Mouse (Mus musculus) stomach, embryonic 16.5 days (tissue): ENCODE results near the gene Stac. TPM values are rescaled to one million over a fixed set of nuclear protein-coding genes. Genes with fewer than 3 reads are reported as not detected.
A peak's percentile ranks its signal among the peaks of the same experiment; 100 is the strongest.

Source experiments
- ATAC-seq: fragments of 200-750 bp; cut with Nextera tagmentation; 2 replicates; pipeline ENCODE4 v1.8.0; 2017; ENCODE audit warnings: moderate number of reproducible peaks, moderate TSS enrichment; ENCODE audit not compliant: insufficient read depth, low FRiP score
- H3K27ac ChIP-seq: fragments of 300-500 bp; sonication (generic); 2 replicates; pipeline ENCODE4 v1.5.1; 2014; ENCODE audit warnings: low read length
- H3K27me3 ChIP-seq: fragments of 300-500 bp; sonication (generic); 2 replicates; pipeline ENCODE4 v1.6.1; 2014; ENCODE audit warnings: low read length, control low read depth, mixed read lengths; ENCODE audit not compliant: control insufficient read depth, insufficient read depth
- H3K36me3 ChIP-seq: fragments of 300-500 bp; sonication (generic); 2 replicates; pipeline ENCODE4 v1.6.1; 2014; ENCODE audit warnings: low read length; ENCODE audit not compliant: control insufficient read depth, insufficient read depth
- H3K4me1 ChIP-seq: fragments of 300-500 bp; sonication (generic); 2 replicates; pipeline ENCODE4 v1.6.1; 2014; ENCODE audit warnings: low read length, control low read depth, mixed read lengths; ENCODE audit not compliant: control insufficient read depth, insufficient read depth
- H3K4me2 ChIP-seq: fragments of 300-500 bp; sonication (generic); 2 replicates; pipeline ENCODE4 v1.6.1; 2014; ENCODE audit warnings: low read depth, low read length, mixed read lengths
- H3K4me3 ChIP-seq: fragments of 300-500 bp; sonication (generic); replicated peaks from 2 replicates; pipeline ENCODE4 v1.5.1; 2014; ENCODE audit warnings: mild to moderate bottlenecking, low read length
- H3K9ac ChIP-seq: fragments of 300-500 bp; sonication (generic); 2 replicates; pipeline ENCODE4 v1.6.1; 2014; ENCODE audit warnings: low read length
- H3K9me3 ChIP-seq: fragments of 300-500 bp; sonication (generic); replicated peaks from 2 replicates; pipeline ENCODE4 v1.6.1; 2016; ENCODE audit warnings: low read length, control low read depth; ENCODE audit not compliant: control insufficient read depth
- WGBS: fragments of 180-500 bp; shearing (Covaris S2); extraction: QIAGEN DNeasy Blood & Tissue Kit; methylation state at CpG from one replicate; pipeline ENCODE4 v1.1.7; 2014; 5-methylcytosine and 5-hydroxymethylcytosine counted together
- polyA plus RNA-seq: library from polyadenylated mRNA; unstranded; fragments of >200 nt; fragmentation: Nextera tagmentation; extraction: Ambion mirVana; gene quantifications from 2 replicates; pipeline ENCODE4 v1.2.1, GENCODE M21; 2015

Gene Stac
- polyA plus RNA-seq, 1 experiment from 2014 or later: 5.0 TPM

GRCm38 (mm10) chr9:111542663-111543062 lies 147.5 kb downstream of the Stac start:
- no peak overlapping the region for H3K27ac ChIP-seq
- H3K9me3 ChIP-seq: 0 out of 2 replicates have a peak, but pooled peaks cover 3% of the 10 kb centered on the region
- no peaks in the 10 kb centered on the region for H3K36me3 ChIP-seq
- no peak for ATAC-seq
- no peaks in the 10 kb centered on the region for H3K27me3 ChIP-seq
- H3K4me1 ChIP-seq: no peaks in the 10 kb centered on the region
- no peak overlapping the region for H3K4me3 ChIP-seq
- WGBS: 50% methylated on average over 6 of the region's 6 CpGs
- no peak overlapping the region for H3K4me2 ChIP-seq
- no peak overlapping the region for H3K9ac ChIP-seq

GRCm38 (mm10) chr9:111535445-111536064 lies 154.6 kb downstream of the Stac start:
- Histone ChIP-seq H3K4me2 (no peak overlapping the region), H3K27ac (peak overlapping the region; percentile 75), H3K9ac (no peak overlapping the region), H3K27me3 (no peaks in the 10 kb centered on the region), H3K9me3 (no peaks in the 10 kb centered on the region), H3K36me3 (no peaks in the 10 kb centered on the region), H3K4me3 (no peak overlapping the region), H3K4me1 (peaks cover 5% of the 10 kb centered on the region)
- ATAC-seq: peak; percentile 80
- 49% methylated on average over 8 of the region's 8 CpGs for WGBS

- no peak overlapping the region for H3K4me3 ChIP-seq
- H3K4me2 ChIP-seq: no peak overlapping the region
- 10% methylated on average over 7 of the region's 7 CpGs for WGBS
- H3K4me1 ChIP-seq: peaks cover 5% of the 10 kb centered on the region
- H3K36me3 ChIP-seq: no peaks in the 10 kb centered on the region
- no peaks in the 10 kb centered on the region for H3K9me3 ChIP-seq
- peak overlapping the region; percentile 75 for H3K27ac ChIP-seq
- H3K9ac ChIP-seq: no peak overlapping the region
- ATAC-seq: peak; percentile 63; the same call in 1 of the 2 replicates
- no peaks in the 10 kb centered on the region for H3K27me3 ChIP-seq
These were observed 155.3 kb downstream of the Stac start for GRCm38 (mm10) chr9:111534744-111535423.

GRCm38 (mm10) chr9:111523871-111524270 lies 166.3 kb downstream of the Stac start:
- H3K4me3 ChIP-seq: no peak overlapping the region
- H3K9ac ChIP-seq: no peak overlapping the region
- no peak for ATAC-seq
- no peaks in the 10 kb centered on the region for H3K4me1 ChIP-seq
- peaks cover 10% of the 10 kb centered on the region; the same call in 1 of the 2 replicates for H3K9me3 ChIP-seq
- no peaks in the 10 kb centered on the region for H3K36me3 ChIP-seq
- H3K4me2 ChIP-seq: no peak overlapping the region
- H3K27me3 ChIP-seq: no peaks in the 10 kb centered on the region
- WGBS: 96% methylated on average over 3 of the region's 3 CpGs
- H3K27ac ChIP-seq: no peak overlapping the region

- no peak for ATAC-seq
- WGBS: 85% methylated on average over 11 of the region's 11 CpGs
These were observed 167.0 kb downstream of the Stac start for GRCm38 (mm10) chr9:111523111-111523510.

GRCm38 (mm10) chr9:111522226-111522625 lies 167.9 kb downstream of the Stac start:
- Histone ChIP-seq H3K27me3 (no peaks in the 10 kb centered on the region), H3K36me3 (no peaks in the 10 kb centered on the region), H3K27ac (no peak overlapping the region), H3K9me3 (peaks cover 10% of the 10 kb centered on the region; the same call in 1 of the 2 replicates), H3K4me3 (no peak overlapping the region), H3K4me1 (no peaks in the 10 kb centered on the region), H3K9ac (no peak overlapping the region), H3K4me2 (no peak overlapping the region)
- 86% methylated on average over 7 of the region's 7 CpGs for WGBS
- ATAC-seq: no peak; the same call in 1 of the 2 replicates

More at GRCm38 (mm10) chr9:111523111-111523510, 167.0 kb downstream of the Stac start:
- H3K4me2 ChIP-seq: no peak overlapping the region
- no peak overlapping the region for H3K27ac ChIP-seq
- no peaks in the 10 kb centered on the region for H3K36me3 ChIP-seq
- no peak overlapping the region for H3K9ac ChIP-seq
- no peaks in the 10 kb centered on the region for H3K4me1 ChIP-seq
- H3K4me3 ChIP-seq: no peak overlapping the region
- peaks cover 10% of the 10 kb centered on the region; the same call in 1 of the 2 replicates for H3K9me3 ChIP-seq
- H3K27me3 ChIP-seq: no peaks in the 10 kb centered on the region

- no peak overlapping the region for H3K4me2 ChIP-seq
- 78% methylated on average over 3 of the region's 3 CpGs for WGBS
- no peak overlapping the region for H3K4me3 ChIP-seq
- H3K9me3 ChIP-seq: no peaks in the 10 kb centered on the region
- no peaks in the 10 kb centered on the region for H3K4me1 ChIP-seq
- ATAC-seq: no peak
- H3K27ac ChIP-seq: no peak overlapping the region
- H3K36me3 ChIP-seq: no peaks in the 10 kb centered on the region
- no peak overlapping the region for H3K9ac ChIP-seq
- no peaks in the 10 kb centered on the region for H3K27me3 ChIP-seq
These were observed 174.6 kb downstream of the Stac start for GRCm38 (mm10) chr9:111515536-111515935.

GRCm38 (mm10) chr9:111514586-111515473 lies 175.3 kb downstream of the Stac start:
- H3K4me2 ChIP-seq: no peak overlapping the region
- WGBS: 65% methylated on average over 15 of the region's 15 CpGs
- no peaks in the 10 kb centered on the region for H3K27me3 ChIP-seq
- H3K4me1 ChIP-seq: no peaks in the 10 kb centered on the region
- H3K9ac ChIP-seq: no peak overlapping the region
- no peaks in the 10 kb centered on the region for H3K36me3 ChIP-seq
- no peak overlapping the region for H3K4me3 ChIP-seq
- H3K9me3 ChIP-seq: no peaks in the 10 kb centered on the region
- H3K27ac ChIP-seq: no peak overlapping the region
- ATAC-seq: no peak
